Mouse (Mus musculus) megakaryocyte-erythroid progenitor cell, adult 5-6 weeks (primary cell): ENCODE measurements around the gene P3h4. TPM values are rescaled to one million over a fixed set of nuclear protein-coding genes. Genes with fewer than 3 reads are reported as not detected.

Experiments used
- ATAC-seq: replicated peaks from 2 replicates; pipeline ENCODE4 v1.8.0; 2016; ENCODE audit warnings: mild to moderate bottlenecking, inconsistent platforms; ENCODE audit not compliant: severe bottlenecking, poor library complexity, low FRiP score, low TSS enrichment
- total RNA-seq, 2 experiments: library from RNA; stranded (forward) in 1 of 2; stranded (reverse) in 1 of 2; fragments of 200-1000, 215-1000 nt in 1 of 2; fragments of >200 nt in 1 of 2; fragmentation: Nextera tagmentation in 1 of 2; gene quantifications; 2 replicates each; pipeline ENCODE4 v1.2.3; 2014 to 2017

The P3h4 gene
- total RNA-seq, 2 experiments from 2014 or later: 0.33 to 1.0 TPM

DNA sequence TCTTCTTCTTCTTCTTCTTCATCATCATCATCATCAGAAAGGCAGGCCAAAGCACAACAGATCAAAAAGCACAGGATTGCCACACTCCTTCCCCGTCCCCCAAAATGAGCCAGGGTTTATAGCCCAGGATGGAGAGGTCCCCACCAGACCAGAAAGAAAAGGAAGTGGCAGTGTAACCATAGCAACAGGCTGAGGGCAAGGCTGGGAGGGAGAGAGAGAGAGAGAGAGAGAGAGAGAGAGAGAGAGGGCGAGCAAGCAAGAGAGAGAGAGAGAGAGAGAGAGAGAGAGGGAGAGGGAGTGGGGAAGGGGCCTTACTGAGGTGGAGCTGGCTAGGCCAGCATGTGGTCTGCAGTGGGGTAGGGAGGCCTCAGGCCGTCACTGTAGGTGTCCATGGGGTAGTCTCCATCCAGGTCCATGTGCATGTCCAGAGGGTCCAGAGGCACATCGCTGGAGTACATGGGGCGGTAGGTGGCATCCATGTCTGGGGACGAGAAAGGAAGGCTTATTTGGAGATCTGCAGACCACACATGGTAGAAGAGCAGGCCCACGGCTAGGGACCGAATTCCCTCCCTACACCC lies 42.6 kb downstream of the P3h4 start:
- ATAC-seq: no peak

DNA sequence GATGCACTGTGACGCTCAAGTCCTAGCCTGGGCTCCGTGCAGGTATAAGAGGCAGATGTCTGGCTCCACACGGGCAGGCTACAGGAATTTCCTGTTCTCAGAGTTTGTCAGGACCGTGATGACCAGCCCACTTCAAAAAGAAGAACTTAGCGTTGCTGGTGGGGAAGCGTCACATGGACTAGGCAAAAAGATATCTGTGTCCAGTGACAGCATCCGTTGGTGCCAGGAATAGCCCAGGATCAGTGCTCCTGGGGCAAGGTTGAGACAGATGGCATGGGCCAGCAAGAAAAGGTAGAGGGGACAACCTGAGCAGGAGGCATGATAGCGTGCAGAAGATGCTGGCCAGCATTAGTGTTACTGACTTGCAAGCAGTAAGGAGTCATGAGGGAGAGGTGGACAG lies 44.8 kb downstream of the P3h4 start:
- ATAC-seq: no peak

DNA sequence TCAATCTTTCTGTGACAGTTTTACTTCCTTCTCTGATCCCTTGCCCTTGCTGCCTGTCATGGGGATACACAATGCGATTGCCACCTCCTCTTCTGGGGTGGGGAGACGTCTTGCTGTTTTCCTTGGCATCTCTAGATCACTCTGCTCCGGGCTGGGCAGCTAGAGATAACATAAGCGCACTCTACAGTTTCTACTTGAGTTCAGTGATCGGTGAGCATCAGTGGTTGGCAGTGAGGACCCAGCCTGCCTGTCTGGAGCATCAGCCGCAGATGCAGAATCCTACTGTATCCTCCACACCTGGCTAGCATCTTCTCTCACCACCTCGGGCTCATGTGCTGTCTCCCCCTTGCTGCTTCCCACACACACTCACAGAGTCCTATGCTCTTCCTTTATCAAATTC lies 45.5 kb downstream of the P3h4 start:
- ATAC-seq: no peak

DNA sequence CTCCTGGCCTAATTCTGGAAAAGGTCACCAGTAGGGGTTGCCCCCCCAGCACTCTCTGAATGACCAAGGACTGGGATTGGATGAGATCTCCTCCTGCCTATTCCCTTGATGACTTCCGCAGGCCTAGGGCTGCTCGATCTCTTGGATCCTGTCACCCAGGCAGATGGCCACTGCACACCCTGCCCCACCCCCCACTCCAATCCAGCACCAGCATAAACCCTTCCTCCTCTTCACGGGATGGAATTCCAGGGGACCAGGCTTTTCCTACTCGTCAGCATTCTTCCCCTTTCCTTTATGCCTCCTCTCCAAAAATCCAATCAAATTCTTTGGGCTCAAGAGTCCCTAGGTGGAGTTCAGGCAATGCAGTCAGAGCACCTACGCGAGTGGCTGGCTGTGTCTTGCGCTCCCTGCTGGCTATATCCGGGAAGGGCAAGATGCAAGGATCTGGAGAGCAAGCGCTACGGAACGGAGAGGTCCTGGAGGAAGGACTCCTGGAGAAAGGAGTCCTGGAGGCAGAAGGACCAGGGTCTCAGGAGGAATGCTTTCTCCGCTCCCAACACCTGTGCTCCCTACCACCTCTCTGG lies 51.6 kb downstream of the P3h4 start:
- ATAC-seq: peak; percentile 69

DNA sequence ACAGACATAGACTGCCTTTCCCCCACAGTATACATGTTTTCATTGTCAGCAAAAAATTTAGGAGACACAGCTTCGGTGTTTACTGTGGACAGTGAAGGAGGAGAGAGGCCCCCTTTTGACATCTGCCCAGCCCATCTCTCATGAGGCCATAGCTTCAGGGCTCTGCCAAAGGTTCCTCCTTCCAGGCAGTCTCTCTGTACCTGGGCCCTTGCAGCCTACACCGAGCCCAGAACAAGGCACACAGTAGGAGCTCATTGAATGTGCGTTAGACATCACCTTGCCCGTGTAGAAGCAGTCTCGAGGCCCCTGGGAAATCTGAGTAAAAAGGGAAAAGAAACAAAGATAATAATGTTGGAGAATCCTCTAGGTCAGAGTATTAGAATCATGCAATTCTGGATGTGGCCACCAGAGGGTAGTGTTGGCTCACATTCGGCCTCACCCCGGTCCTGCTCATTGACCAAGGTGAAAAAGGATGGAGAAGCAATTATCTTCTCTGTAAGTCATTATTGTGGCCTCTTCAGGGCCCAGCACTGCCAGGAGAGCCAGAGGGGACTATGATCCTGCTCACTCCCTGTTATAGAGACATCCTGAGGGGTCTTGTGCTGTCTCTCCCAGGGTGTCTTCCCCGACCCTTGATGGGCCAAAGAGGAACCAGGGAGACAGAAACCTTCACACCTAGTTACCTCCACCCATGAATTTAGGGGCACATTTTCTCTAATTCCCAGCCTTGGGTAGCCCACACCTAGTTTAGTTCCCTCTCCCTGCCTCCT lies 52.2 kb downstream of the P3h4 start:
- peak; percentile 48 for ATAC-seq

DNA sequence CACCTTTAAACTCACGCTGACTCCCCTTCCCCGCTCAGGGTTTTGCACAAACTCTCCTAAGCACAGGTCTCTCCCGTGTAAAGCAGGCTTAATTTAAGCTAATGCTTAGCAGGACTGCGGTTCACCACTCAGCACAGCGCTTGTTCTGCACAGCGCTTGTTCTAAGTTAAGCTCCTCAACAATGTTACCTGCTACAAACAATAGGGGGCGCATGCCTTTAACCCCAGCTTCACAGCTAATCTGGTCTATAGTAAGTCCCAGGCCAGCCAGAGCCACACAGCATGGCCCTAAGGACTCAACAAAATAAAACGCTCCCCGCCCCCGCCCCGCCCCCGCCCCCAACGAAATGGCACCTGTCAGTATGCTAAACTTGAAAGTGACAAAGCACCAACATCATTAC lies 53.6 kb downstream of the P3h4 start:
- ATAC-seq: peak; percentile 43; the same call in 1 of the 2 replicates

DNA sequence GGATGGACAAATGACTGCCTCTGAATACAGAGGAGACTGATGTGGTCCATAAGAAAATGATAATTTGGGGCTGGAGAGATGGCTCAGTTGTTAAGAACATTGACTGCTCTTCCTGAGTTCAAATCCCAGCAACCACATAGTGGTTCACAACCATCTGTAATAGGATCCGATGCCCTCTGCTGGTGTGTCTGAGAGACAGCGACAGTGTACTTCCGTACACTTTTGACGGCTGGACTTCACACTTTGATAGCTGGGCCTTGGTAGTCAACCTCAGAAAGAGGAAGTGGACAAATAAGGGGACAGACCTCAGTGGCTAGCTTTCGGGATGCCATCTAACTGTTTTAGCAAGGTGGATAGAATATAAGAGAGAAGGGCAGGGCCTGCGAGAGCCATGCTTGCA lies 54.5 kb downstream of the P3h4 start:
- no peak for ATAC-seq

Other genes starting within 250 kb of the P3h4 start
- not detected in 2 replicates for gene Krt9, start 221.6 kb downstream of the P3h4 start, total RNA-seq (2014; fragmentation: Nextera tagmentation)
- not detected in 2 replicates for gene Krt9, start 221.6 kb downstream of the P3h4 start, total RNA-seq (2017)
- not detected in 2 replicates for gene Krt14, start 207.3 kb downstream of the P3h4 start, total RNA-seq (2014; fragmentation: Nextera tagmentation)
- not detected in 2 replicates for gene Krt14, start 207.3 kb downstream of the P3h4 start, total RNA-seq (2017)
- gene Krt16, start 165.9 kb downstream of the P3h4 start, total RNA-seq (2014; fragmentation: Nextera tagmentation): not detected in 2 replicates
- not detected in 2 replicates for gene Krt16, start 165.9 kb downstream of the P3h4 start, total RNA-seq (2017)
- gene Krt17, start 153.8 kb downstream of the P3h4 start, total RNA-seq (2014; fragmentation: Nextera tagmentation): not detected in 2 replicates
- not detected in 2 replicates for gene Krt17, start 153.8 kb downstream of the P3h4 start, total RNA-seq (2017)
- not detected in 2 replicates for gene Krt42, start 145.0 kb downstream of the P3h4 start, total RNA-seq (2014; fragmentation: Nextera tagmentation)
- not detected in 2 replicates for gene Krt42, start 145.0 kb downstream of the P3h4 start, total RNA-seq (2017)
- 1,051 and 1,260 TPM in 2 replicates for gene Eif1, start 95.0 kb downstream of the P3h4 start, total RNA-seq (2014; fragmentation: Nextera tagmentation)
- gene Eif1, start 95.0 kb downstream of the P3h4 start, total RNA-seq (2017): 170 and 204 TPM in 2 replicates
- gene Gast, start 80.4 kb downstream of the P3h4 start, total RNA-seq (2014; fragmentation: Nextera tagmentation): not detected in 2 replicates
- gene Gast, start 80.4 kb downstream of the P3h4 start, total RNA-seq (2017): not detected in 2 replicates
- not detected in 2 replicates for gene Hap1, start 58.7 kb downstream of the P3h4 start, total RNA-seq (2014; fragmentation: Nextera tagmentation)
- not detected in 2 replicates for gene Hap1, start 58.7 kb downstream of the P3h4 start, total RNA-seq (2017)
- 0.40 and 0.81 TPM in 2 replicates for gene Jup, start 17.1 kb downstream of the P3h4 start, total RNA-seq (2014; fragmentation: Nextera tagmentation)
- 0.52 and 0.80 TPM in 2 replicates for gene Jup, start 17.1 kb downstream of the P3h4 start, total RNA-seq (2017)
- not detected in 2 replicates for gene Fkbp10, start 861 bp upstream of the P3h4 start, total RNA-seq (2014; fragmentation: Nextera tagmentation)
- gene Fkbp10, start 861 bp upstream of the P3h4 start, total RNA-seq (2017): 0.53 TPM in 1 of 2 replicates, not detected in the other
- 35.7 and 54.2 TPM in 2 replicates for gene Nt5c3b, start 27.0 kb upstream of the P3h4 start, total RNA-seq (2014; fragmentation: Nextera tagmentation)
- gene Nt5c3b, start 27.0 kb upstream of the P3h4 start, total RNA-seq (2017): 25.9 and 33.8 TPM in 2 replicates
- gene Klhl10, start 27.1 kb upstream of the P3h4 start, total RNA-seq (2014; fragmentation: Nextera tagmentation): 2.6 TPM in 1 of 2 replicates, not detected in the other
- 1.6 TPM in 1 of 2 replicates, not detected in the other for gene Klhl10, start 27.1 kb upstream of the P3h4 start, total RNA-seq (2017)
- gene Klhl11, start 57.9 kb upstream of the P3h4 start, total RNA-seq (2014; fragmentation: Nextera tagmentation): 10.8 and 14.8 TPM in 2 replicates
- 27.9 and 40.8 TPM in 2 replicates for gene Klhl11, start 57.9 kb upstream of the P3h4 start, total RNA-seq (2017)
- 99.9 and 114 TPM in 2 replicates for gene Acly, start 113.2 kb upstream of the P3h4 start, total RNA-seq (2014; fragmentation: Nextera tagmentation)
- gene Acly, start 113.2 kb upstream of the P3h4 start, total RNA-seq (2017): 90.6 and 112 TPM in 2 replicates
- not detected in 2 replicates for gene Ttc25, start 130.8 kb upstream of the P3h4 start, total RNA-seq (2014; fragmentation: Nextera tagmentation)
- gene Ttc25, start 130.8 kb upstream of the P3h4 start, total RNA-seq (2017): not detected in 2 replicates
- gene Cnp, start 160.1 kb upstream of the P3h4 start, total RNA-seq (2014; fragmentation: Nextera tagmentation): 57.0 and 60.8 TPM in 2 replicates
- 26.7 and 44.2 TPM in 2 replicates for gene Cnp, start 160.1 kb upstream of the P3h4 start, total RNA-seq (2017)
- 14.2 and 14.9 TPM in 2 replicates for gene Nkiras2, start 204.4 kb upstream of the P3h4 start, total RNA-seq (2014; fragmentation: Nextera tagmentation)
- 4.2 and 11.2 TPM in 2 replicates for gene Nkiras2, start 204.4 kb upstream of the P3h4 start, total RNA-seq (2017)
- 133 and 176 TPM in 2 replicates for gene Dnajc7, start 205.3 kb upstream of the P3h4 start, total RNA-seq (2014; fragmentation: Nextera tagmentation)
- gene Dnajc7, start 205.3 kb upstream of the P3h4 start, total RNA-seq (2017): 139 and 147 TPM in 2 replicates